Mouse (Mus musculus) liver, embryonic 13.5 days (tissue): Measurements from ENCODE around the gene Wdr45. TPM values are rescaled to one million over a fixed set of nuclear protein-coding genes. Genes with fewer than 3 reads are reported as not detected.
"Not testable (repeated sequence)": the region's sequence is repeated elsewhere in the genome, so short reads cannot be mapped to it uniquely, and the experiment has no call there.

ENCODE experiments used
- ATAC-seq: fragments of 200-750 bp; cut with Nextera tagmentation; 2 replicates; pipeline ENCODE4 v1.8.0; 2017; ENCODE audit warnings: low read depth, mild to moderate bottlenecking, moderate number of reproducible peaks, moderate library complexity
- DNase-seq: peaks from one replicate; pipeline ENCODE4 v3.0.0; 2022
- H3K27ac ChIP-seq: fragments of 300-500 bp; sonication (generic); 2 replicates; pipeline ENCODE4 v1.5.1; 2015; ENCODE audit warnings: moderate library complexity, mild to moderate bottlenecking, inconsistent platforms
- H3K27me3 ChIP-seq: fragments of 300-500 bp; sonication (generic); 2 replicates; pipeline ENCODE4 v1.6.1; 2015; ENCODE audit warnings: mild to moderate bottlenecking, inconsistent platforms
- H3K36me3 ChIP-seq: fragments of 300-500 bp; sonication (generic); 2 replicates; pipeline ENCODE4 v1.6.1; 2015; ENCODE audit warnings: mild to moderate bottlenecking, inconsistent platforms
- H3K4me1 ChIP-seq: fragments of 300-500 bp; sonication (generic); replicated peaks from 2 replicates; pipeline ENCODE4 v1.6.1; 2015; ENCODE audit warnings: inconsistent platforms
- H3K4me2 ChIP-seq: fragments of 300-500 bp; sonication (generic); 2 replicates; pipeline ENCODE4 v1.6.1; 2015; ENCODE audit warnings: inconsistent platforms, mild to moderate bottlenecking, moderate library complexity
- H3K4me3 ChIP-seq: fragments of 300-500 bp; sonication (generic); replicated peaks from 2 replicates; pipeline ENCODE4 v1.5.1; 2015; ENCODE audit warnings: mild to moderate bottlenecking, inconsistent platforms
- H3K9ac ChIP-seq: fragments of 300-500 bp; sonication (generic); 2 replicates; pipeline ENCODE4 v1.6.1; 2015; ENCODE audit warnings: mild to moderate bottlenecking, inconsistent platforms
- H3K9me3 ChIP-seq: fragments of 300-500 bp; sonication (generic); replicated peaks from 2 replicates; pipeline ENCODE4 v1.6.1; 2016; ENCODE audit warnings: inconsistent platforms
- WGBS: fragments of 180-500 bp; shearing (Covaris S2); methylation state at CpG from one replicate; pipeline ENCODE4 v1.1.7; 2015; ENCODE audit not compliant: insufficient replicate concordance; 5-methylcytosine and 5-hydroxymethylcytosine counted together
- polyA plus RNA-seq: library from polyadenylated mRNA; unstranded; fragments of >200 nt; fragmentation: Nextera tagmentation; extraction: Ambion mirVana; gene quantifications from 2 replicates; pipeline ENCODE4 v1.2.1, GENCODE M21; 2015

Gene Wdr45
- polyA plus RNA-seq, 1 experiment from 2014 or later, result 15.2 TPM

DNA sequence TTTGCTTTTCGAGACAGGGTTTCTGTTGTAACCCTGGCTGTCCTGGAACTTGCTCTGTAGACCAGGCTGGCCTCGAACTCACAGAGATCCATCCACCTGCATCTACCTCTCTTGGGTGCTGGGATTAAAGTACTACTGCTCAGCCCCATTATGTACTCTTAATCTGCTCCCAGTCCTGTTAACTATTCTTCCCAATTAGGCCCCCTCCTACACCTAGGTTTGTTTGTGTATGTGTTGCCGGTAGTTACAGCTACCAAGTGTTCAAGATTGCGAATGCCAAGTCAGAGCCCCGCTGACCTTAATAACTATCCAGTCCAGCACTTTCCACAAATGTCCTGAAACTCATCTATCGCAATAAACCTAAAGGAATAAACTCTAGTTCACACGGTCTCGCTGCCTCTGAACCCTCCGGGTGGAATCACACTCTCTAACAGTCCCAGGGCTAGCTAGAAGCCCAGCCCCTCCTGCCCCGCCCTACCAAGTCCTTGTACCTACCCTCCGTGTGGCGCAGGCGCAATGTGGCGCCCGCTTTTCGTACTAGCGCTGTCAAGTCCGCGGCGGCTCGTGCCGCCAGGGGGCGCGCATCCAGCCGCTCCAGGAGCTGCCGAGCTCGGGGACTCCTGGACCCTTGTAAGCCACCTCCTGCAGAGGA, 34.6 kb upstream of the Wdr45 start:
- peak overlapping the region; percentile 56 for H3K4me2 ChIP-seq
- H3K9me3 ChIP-seq, result no peaks in the 10 kb centered on the region
- H3K27me3 ChIP-seq, result no peaks in the 10 kb centered on the region
- H3K9ac ChIP-seq, result no peak overlapping the region
- ATAC-seq (peak; percentile 92), DNase-seq (peak; percentile 82)
- peaks cover 9% of the 10 kb centered on the region; the same call in 1 of the 2 replicates for H3K4me1 ChIP-seq
- H3K36me3 ChIP-seq, result no peaks in the 10 kb centered on the region
- H3K27ac ChIP-seq, result no peak overlapping the region
- H3K4me3 ChIP-seq, result peak overlapping the region; percentile 30
- WGBS, result 18% methylated on average over 27 of the region's 27 CpGs

DNA sequence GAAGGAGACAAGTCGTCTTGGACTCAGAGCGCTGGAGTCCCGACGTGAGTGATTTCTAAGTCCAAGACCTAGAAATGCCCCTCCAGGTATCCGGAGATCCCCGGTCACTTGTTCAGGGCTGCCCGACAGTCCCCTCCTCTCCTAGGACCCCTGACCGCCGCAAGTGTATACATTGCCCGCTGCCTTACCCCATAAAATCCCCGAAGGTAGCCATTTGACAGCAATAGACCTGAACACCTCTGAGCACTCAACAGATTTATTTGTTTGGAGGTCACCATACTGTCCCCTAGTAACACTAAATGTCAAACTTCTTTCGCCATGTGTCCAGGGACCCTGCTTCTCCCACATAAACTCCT, 34.1 kb upstream of the Wdr45 start:
- no peak for ATAC-seq
- H3K9ac ChIP-seq, result no peak overlapping the region
- H3K9me3 ChIP-seq, result no peaks in the 10 kb centered on the region
- no peaks in the 10 kb centered on the region for H3K27me3 ChIP-seq
- no peak overlapping the region for H3K27ac ChIP-seq
- peaks cover 4% of the 10 kb centered on the region; the same call in 1 of the 2 replicates for H3K4me1 ChIP-seq
- DNase-seq, result no peak
- WGBS, result 19% methylated on average over 12 of the region's 12 CpGs
- H3K4me2 ChIP-seq, result peak overlapping the region; percentile 56
- H3K36me3 ChIP-seq, result no peaks in the 10 kb centered on the region
- H3K4me3 ChIP-seq, result peak overlapping the region; percentile 30

DNA sequence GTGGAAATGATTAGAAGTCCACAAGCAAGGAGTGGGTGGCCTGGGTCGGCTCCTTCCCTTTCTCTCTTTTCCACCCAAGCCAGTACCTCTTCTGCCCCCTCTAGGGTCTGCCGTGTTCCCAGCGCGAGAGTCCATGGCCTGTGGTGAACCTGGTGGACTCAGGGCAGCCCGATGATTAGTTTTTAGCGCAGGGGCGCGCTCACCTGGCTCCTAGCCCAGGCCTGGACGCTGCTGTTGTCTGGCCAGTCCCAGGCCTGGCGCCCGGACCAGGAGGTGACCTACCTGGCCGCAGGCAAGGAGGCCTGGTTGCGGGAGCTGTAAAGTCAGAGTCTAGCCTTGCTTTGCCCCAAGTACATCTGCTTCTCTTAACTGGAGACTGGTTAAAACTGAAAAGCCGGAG, 33.3 kb upstream of the Wdr45 start, which contains the start of gene Magix:
Magix (minus strand) TSS at position 388 of the 400 bp plus-strand sequence.
- Histone ChIP-seq H3K4me3 (peak within 1 kb of the TSS; percentile 30; the same call in 1 of the 2 replicates), H3K9me3 (no peaks in the 10 kb centered on the region), H3K27me3 (no peaks in the 10 kb centered on the region), H3K9ac (no peak within 1 kb of the TSS), H3K36me3 (no peaks in the 10 kb centered on the region), H3K27ac (no peak within 1 kb of the TSS), H3K4me2 (peak within 1 kb of the TSS; percentile 56), H3K4me1 (peaks cover 4% of the 10 kb centered on the region; the same call in 1 of the 2 replicates)
- ATAC-seq, result no peak
- 66% methylated on average over 14 of the region's 14 CpGs for WGBS
- no peak for DNase-seq

DNA sequence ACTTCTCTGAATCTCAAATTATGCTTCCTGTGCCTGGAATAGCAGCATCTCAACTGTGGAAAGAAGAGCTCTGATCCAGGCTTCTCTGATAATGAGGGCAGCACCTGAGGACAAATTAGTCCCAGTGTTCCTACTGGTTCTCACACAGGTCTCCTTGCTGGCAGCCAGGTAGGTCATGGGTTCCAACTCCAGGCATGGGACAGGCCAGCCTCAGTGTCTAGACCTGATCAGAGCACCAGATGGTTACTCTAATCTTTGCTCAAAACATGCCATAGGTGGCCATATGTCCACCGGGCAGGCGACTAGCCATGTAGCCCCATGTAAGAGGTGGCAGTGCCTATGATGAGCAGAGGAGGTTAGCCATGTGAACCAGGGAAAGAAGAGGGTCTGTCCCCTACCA, 25.8 kb upstream of the Wdr45 start:
- Histone ChIP-seq H3K27me3 (no peaks in the 10 kb centered on the region), H3K4me3 (no peak overlapping the region), H3K9ac (no peak overlapping the region), H3K36me3 (no peaks in the 10 kb centered on the region), H3K9me3 (no peaks in the 10 kb centered on the region), H3K27ac (no peak overlapping the region), H3K4me2 (no peak overlapping the region), H3K4me1 (no peaks in the 10 kb centered on the region)
- ATAC-seq (no peak), DNase-seq (no peak)
- 70% methylated on average over 2 of the region's 2 CpGs for WGBS

DNA sequence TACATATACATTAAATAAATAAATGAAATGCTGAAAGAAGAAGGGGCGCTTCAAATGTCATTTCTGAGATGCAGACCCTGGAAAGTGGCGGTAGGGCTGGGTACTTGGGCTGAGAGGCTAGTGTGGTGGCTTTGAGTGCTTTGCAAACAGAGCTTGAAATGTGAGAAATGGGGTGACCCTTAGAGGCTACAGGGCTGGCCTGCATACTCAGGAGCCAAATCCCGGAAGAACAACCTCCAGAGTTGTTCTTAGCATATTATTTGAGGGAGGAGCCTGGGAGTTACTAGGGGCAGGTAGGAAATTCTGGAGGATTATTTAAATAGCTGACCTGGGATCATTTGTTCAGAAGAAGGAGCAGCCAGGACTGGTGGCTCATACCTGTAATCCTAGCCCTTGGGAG, 23.6 kb upstream of the Wdr45 start:
- Histone ChIP-seq H3K4me1 (no peaks in the 10 kb centered on the region), H3K27me3 (no peaks in the 10 kb centered on the region), H3K4me3 (no peak overlapping the region), H3K9me3 (no peaks in the 10 kb centered on the region), H3K4me2 (no peak overlapping the region), H3K27ac (no peak overlapping the region), H3K9ac (no peak overlapping the region), H3K36me3 (no peaks in the 10 kb centered on the region)
- DNase-seq, result no peak
- 57% methylated on average over 3 of the region's 3 CpGs for WGBS
- no peak for ATAC-seq

DNA sequence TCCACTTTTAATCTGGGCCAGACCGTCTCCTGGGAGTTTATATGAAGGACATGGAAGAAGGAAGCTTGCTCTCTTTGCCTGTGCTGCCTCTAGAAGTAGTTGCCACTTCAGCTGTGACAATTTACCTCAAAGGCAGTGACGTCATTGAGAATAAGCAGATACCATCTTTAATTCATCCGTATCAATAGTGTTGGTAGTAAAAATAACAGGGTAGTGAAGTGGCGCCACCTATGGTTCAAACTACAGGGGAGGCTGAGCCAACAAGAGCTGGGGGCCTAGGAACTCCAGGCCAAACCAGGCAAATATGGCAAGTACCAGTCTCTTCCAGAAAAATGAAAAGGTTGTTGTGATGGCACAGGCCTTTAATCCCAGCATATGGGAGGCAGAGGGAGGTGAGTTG, 21.3 kb upstream of the Wdr45 start:
- Histone ChIP-seq H3K36me3 (no peaks in the 10 kb centered on the region), H3K27me3 (no peaks in the 10 kb centered on the region), H3K4me3 (no peak overlapping the region), H3K9me3 (no peaks in the 10 kb centered on the region), H3K27ac (no peak overlapping the region), H3K4me2 (no peak overlapping the region), H3K9ac (no peak overlapping the region), H3K4me1 (no peaks in the 10 kb centered on the region)
- DNase-seq (no peak), ATAC-seq (no peak)
- WGBS, result 24% methylated on average over 4 of the region's 4 CpGs

DNA sequence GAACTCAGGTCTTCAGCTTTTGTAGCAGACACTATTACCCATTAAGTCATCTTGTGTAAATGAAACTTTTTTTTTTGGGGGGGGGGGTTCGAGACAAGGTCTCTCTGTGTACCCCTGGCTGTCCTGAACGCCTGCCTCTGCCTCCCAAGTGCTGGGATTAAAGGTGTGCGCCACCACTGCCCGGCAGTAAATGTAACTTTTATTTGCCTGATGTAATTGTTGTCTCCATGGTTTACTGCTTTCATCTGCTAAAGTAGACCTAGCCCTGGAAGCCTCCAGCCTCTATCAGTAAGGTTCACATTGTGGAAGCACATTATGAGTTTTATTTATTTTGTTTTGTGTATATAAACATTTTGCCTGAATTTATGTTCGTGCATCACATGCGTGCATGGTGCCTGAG, 17.6 kb upstream of the Wdr45 start:
- ATAC-seq, result peak; percentile 12; the same call in 1 of the 2 replicates
- WGBS, result 32% methylated on average over 6 of the region's 6 CpGs

DNA sequence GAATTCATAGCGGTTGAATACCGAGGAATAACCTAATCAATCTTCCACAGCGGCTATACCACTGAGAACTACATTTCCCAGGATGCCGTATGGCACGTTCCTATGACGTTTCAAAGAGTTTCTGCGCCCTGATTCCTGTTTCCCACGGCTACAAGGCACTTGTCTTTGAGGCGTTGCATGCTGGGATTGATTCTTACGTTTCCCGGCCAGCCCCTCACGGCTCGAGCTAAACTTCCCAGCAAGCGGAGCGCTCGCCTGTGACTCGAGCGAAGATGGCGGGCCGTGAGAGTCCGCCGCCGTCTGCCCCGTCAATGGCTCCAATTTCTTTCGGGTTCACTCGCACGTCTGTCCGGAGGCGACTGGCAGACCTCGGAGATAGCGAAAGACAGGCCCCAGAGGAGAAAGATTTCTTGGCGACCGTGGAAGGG, 17.2 kb upstream of the Wdr45 start, which contains the start of gene Gpkow:
Gpkow (plus strand) TSS at position 178 of the 428 bp plus-strand sequence.
- Histone ChIP-seq H3K4me1 (peaks cover 10% of the 10 kb centered on the region; the same call in 1 of the 2 replicates), H3K4me3 (peak within 1 kb of the TSS; percentile 72), H3K27ac (peak within 1 kb of the TSS; percentile 64), H3K9me3 (no peaks in the 10 kb centered on the region), H3K9ac (peak within 1 kb of the TSS; percentile 80), H3K4me2 (peak within 1 kb of the TSS; percentile 73), H3K27me3 (no peaks in the 10 kb centered on the region), H3K36me3 (peaks cover 30% of the 10 kb centered on the region)
- WGBS, result 5% methylated on average over 33 of the region's 33 CpGs
- ATAC-seq, result peak; percentile 94
- DNase-seq, result peak; percentile 80

More for the DNA sequence above, 17.6 kb upstream of the Wdr45 start:
- H3K4me2 ChIP-seq, result peak overlapping the region; percentile 73
- H3K9ac ChIP-seq, result no peak overlapping the region
- DNase-seq, result no peak
- peaks cover 10% of the 10 kb centered on the region; the same call in 1 of the 2 replicates for H3K4me1 ChIP-seq
- H3K9me3 ChIP-seq, result no peaks in the 10 kb centered on the region
- peaks cover 26% of the 10 kb centered on the region for H3K36me3 ChIP-seq
- H3K27me3 ChIP-seq, result no peaks in the 10 kb centered on the region
- no peak overlapping the region for H3K27ac ChIP-seq
- H3K4me3 ChIP-seq, result peak overlapping the region; percentile 72; the same call in 1 of the 2 replicates

DNA sequence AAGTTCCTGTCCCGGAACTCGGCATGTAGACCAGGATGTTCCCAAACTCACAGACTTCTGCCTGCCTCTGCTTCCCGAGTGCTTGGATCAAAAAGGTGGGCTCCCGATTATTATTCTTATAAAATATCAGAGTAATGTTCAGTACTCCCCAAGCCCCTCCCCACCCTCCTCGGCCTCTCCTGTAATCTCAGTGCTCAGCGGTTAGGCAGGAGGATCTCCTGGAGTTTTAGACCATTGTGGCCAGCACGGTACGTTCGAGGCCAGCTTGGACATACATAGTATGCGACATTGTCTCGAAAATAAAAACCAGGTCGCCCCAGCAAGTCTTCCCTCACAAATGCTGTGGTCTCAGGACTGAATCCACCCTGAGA, 384 bp upstream of the Wdr45 start:
- DNase-seq, H3K27ac ChIP-seq, H3K4me1 ChIP-seq, H3K36me3 ChIP-seq, H3K9me3 ChIP-seq, H3K27me3 ChIP-seq: not testable (repeated sequence)
- Histone ChIP-seq H3K9ac (peak overlapping the region; percentile 65), H3K4me3 (peak overlapping the region; percentile 57), H3K4me2 (peak overlapping the region; percentile 62)
- peak; percentile 34 for ATAC-seq
- 12% methylated on average over 6 of the region's 12 CpGs for WGBS

DNA sequence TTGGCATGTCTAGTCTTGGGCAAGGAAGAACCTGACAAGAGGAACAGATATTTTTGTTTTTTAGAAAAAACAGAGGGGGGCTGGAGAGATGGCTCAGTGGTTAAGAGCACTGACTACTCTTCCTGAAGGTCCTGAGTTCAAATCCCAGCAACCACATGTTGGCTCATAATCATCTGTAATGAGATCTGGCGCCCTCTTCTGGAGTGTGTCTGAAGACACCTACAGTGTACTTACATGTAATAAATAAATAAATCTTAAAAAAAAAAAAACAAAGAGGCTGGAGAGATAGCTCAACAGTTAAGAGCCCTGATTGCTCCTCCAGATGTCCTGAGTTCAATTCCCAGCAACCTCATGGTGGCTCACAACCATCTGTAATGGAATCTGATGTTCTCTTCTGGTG, 1.9 kb downstream of the Wdr45 start:
- not testable (repeated sequence) for H3K36me3 ChIP-seq, DNase-seq, H3K9me3 ChIP-seq, H3K4me1 ChIP-seq, H3K27ac ChIP-seq, ATAC-seq, H3K27me3 ChIP-seq, H3K4me2 ChIP-seq, H3K9ac ChIP-seq, H3K4me3 ChIP-seq
- WGBS, result 46% methylated on average over 1 of the region's 1 CpGs

DNA sequence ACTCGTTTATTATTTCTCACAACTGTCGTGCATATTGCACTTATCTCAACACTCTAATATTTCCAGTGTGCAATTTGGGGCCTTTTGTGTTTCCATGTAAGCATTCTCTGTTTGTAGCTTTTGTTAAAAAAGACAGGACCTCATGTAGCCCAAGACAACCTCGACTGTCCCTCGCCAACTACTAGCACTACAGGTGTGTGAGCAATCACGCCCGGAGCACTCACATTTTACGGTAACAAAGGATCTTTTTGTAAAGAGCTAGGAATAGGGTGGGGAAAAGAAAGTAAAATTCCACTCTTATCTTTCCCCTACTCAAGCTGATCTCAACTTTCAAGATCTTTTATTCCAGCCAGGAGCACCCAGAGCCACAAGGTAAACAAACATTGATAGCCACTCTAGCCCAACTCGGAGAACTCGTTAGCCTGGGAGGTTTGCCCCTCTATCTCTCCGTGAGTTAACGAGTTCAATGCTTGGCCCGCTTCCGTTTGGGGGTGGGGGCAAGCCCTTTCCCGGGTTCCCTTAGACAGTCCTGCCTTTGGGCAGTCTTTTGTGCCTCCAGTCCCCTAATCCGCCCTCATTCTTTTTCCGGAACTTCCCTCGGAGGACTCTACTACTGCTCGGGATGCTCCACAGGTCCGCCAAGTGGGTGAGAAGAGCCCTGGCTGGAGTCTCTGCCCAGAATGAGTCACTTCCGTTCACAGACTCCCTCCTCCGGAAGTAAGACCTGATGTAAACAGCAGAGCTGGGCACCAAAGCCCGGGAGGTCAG, 7.6 kb downstream of the Wdr45 start, which contains the start of gene Gm45208:
Gm45208 (plus strand) TSS at position 732 of the 768 bp plus-strand sequence.
- DNase-seq, result peak; percentile 71
- peak within 1 kb of the TSS; percentile 71 for H3K4me2 ChIP-seq
- 19% methylated on average over 22 of the region's 22 CpGs for WGBS
- no peaks in the 10 kb centered on the region for H3K27me3 ChIP-seq
- H3K36me3 ChIP-seq, result peaks cover 24% of the 10 kb centered on the region
- H3K4me1 ChIP-seq, result peaks cover 10% of the 10 kb centered on the region
- H3K27ac ChIP-seq, result peak within 1 kb of the TSS; percentile 82
- H3K9ac ChIP-seq, result peak within 1 kb of the TSS; percentile 74
- peak within 1 kb of the TSS; percentile 72 for H3K4me3 ChIP-seq
- peak; percentile 93 for ATAC-seq
- no peaks in the 10 kb centered on the region for H3K9me3 ChIP-seq
